Mouse (Mus musculus) kidney, embryonic 16.5 days (tissue): ENCODE data around the gene Socs1. TPM values are rescaled to one million over a fixed set of nuclear protein-coding genes. Genes with fewer than 3 reads are reported as not detected.

Experiments used
- ATAC-seq: fragments of 200-750 bp; cut with Nextera tagmentation; 2 replicates; pipeline ENCODE4 v1.8.0; 2017; ENCODE audit warnings: moderate TSS enrichment; ENCODE audit not compliant: low FRiP score, low TSS enrichment
- H3K27ac ChIP-seq: fragments of 300-500 bp; sonication (generic); 2 replicates; pipeline ENCODE4 v1.5.1; 2014; ENCODE audit warnings: low read length
- H3K27me3 ChIP-seq: fragments of 300-500 bp; sonication (generic); 2 replicates; pipeline ENCODE4 v1.6.1; 2014; ENCODE audit warnings: low read length, control low read depth, mixed read lengths; ENCODE audit not compliant: insufficient read depth
- H3K36me3 ChIP-seq: fragments of 300-500 bp; sonication (generic); 2 replicates; pipeline ENCODE4 v1.6.1; 2014; ENCODE audit warnings: low read length, control low read depth, mixed read lengths; ENCODE audit not compliant: insufficient read depth
- H3K4me1 ChIP-seq: fragments of 300-500 bp; sonication (generic); 2 replicates; pipeline ENCODE4 v1.6.1; 2014; ENCODE audit warnings: low read length, control low read depth, mixed read lengths; ENCODE audit not compliant: insufficient read depth
- H3K4me2 ChIP-seq: fragments of 300-500 bp; sonication (generic); replicated peaks from 2 replicates; pipeline ENCODE4 v1.6.1; 2014; ENCODE audit warnings: low read depth, low read length
- H3K4me3 ChIP-seq: fragments of 300-500 bp; sonication (generic); 2 replicates; pipeline ENCODE4 v1.5.1; 2014; ENCODE audit warnings: mild to moderate bottlenecking, low read length
- H3K9ac ChIP-seq: fragments of 300-500 bp; sonication (generic); replicated peaks from 2 replicates; pipeline ENCODE4 v1.6.1; 2014; ENCODE audit warnings: low read length
- H3K9me3 ChIP-seq: fragments of 300-500 bp; sonication (generic); 2 replicates; pipeline ENCODE4 v1.6.1; 2016; ENCODE audit warnings: low read length, control low read depth
- WGBS: fragments of 180-500 bp; shearing (Covaris S2); extraction: QIAGEN DNeasy Blood & Tissue Kit; methylation state at CpG from one replicate; pipeline ENCODE4 v1.1.7; 2014; 5-methylcytosine and 5-hydroxymethylcytosine counted together
- polyA plus RNA-seq: library from polyadenylated mRNA; unstranded; fragments of >200 nt; fragmentation: Nextera tagmentation; extraction: Ambion mirVana; gene quantifications from 2 replicates; pipeline ENCODE4 v1.2.1, GENCODE M21; 2015

Socs1 gene
- polyA plus RNA-seq, 1 experiment from 2014 or later: 7.3 TPM

GRCm38 (mm10) chr16:10781862-10782371 is 3.4 kb downstream of the Socs1 start:
- Histone ChIP-seq H3K9ac (peak overlapping the region; percentile 42; the same call in 1 of the 2 replicates), H3K4me3 (no peak overlapping the region), H3K27ac (peak overlapping the region; percentile 29; the same call in 1 of the 2 replicates), H3K27me3 (no peaks in the 10 kb centered on the region), H3K4me1 (peaks cover 40% of the 10 kb centered on the region), H3K36me3 (no peaks in the 10 kb centered on the region), H3K4me2 (no peak overlapping the region), H3K9me3 (no peaks in the 10 kb centered on the region)
- WGBS: 40% methylated on average over 9 of the region's 9 CpGs
- ATAC-seq: no peak

GRCm38 (mm10) chr16:10780631-10781120 is 4.7 kb downstream of the Socs1 start:
- WGBS: 64% methylated on average over 5 of the region's 5 CpGs
- no peaks in the 10 kb centered on the region for H3K9me3 ChIP-seq
- H3K4me3 ChIP-seq: no peak overlapping the region
- H3K27me3 ChIP-seq: no peaks in the 10 kb centered on the region
- H3K9ac ChIP-seq: 0 out of 2 replicates have a peak overlapping the region, but pooled peaks have one; percentile 31
- no peaks in the 10 kb centered on the region for H3K36me3 ChIP-seq
- no peak overlapping the region for H3K27ac ChIP-seq
- H3K4me1 ChIP-seq: peaks cover 42% of the 10 kb centered on the region
- no peak overlapping the region for H3K4me2 ChIP-seq
- ATAC-seq: no peak

- Histone ChIP-seq H3K27me3 (no peaks in the 10 kb centered on the region), H3K9ac (no peak overlapping the region), H3K4me2 (no peak overlapping the region), H3K4me3 (no peak overlapping the region), H3K9me3 (no peaks in the 10 kb centered on the region), H3K36me3 (no peaks in the 10 kb centered on the region), H3K27ac (no peak overlapping the region), H3K4me1 (peaks cover 26% of the 10 kb centered on the region)
- ATAC-seq: no peak
- WGBS: 57% methylated on average over 5 of the region's 5 CpGs
Observed at GRCm38 (mm10) chr16:10777579-10778160, 7.7 kb downstream of the Socs1 start.

DNA sequence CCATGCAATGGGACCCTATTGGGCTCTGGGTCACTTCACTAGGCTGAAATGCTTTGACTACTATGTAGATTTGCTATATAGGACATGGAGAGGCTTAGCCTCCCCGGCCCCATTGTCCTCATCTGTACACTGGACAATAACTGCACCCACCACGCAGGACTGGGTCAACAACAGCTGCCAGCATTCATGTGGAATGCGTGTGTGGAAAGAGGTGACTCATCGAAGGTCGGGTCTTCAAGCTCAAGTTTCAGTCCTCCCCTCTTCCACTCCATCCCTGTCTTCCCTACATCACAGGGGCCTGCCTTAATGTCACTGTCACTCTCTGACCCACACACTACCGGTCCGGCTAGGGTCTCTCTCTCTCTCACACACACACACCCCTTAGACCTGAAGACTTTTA is 9.0 kb downstream of the Socs1 start:
- Histone ChIP-seq H3K4me1 (peaks cover 14% of the 10 kb centered on the region), H3K9ac (no peak overlapping the region), H3K4me2 (no peak overlapping the region), H3K4me3 (no peak overlapping the region), H3K27ac (no peak overlapping the region), H3K36me3 (no peaks in the 10 kb centered on the region), H3K27me3 (no peaks in the 10 kb centered on the region), H3K9me3 (no peaks in the 10 kb centered on the region)
- 21% methylated on average over 7 of the region's 7 CpGs for WGBS
- ATAC-seq: peak; percentile 25; the same call in 1 of the 2 replicates

GRCm38 (mm10) chr16:10774726-10775125 is 10.6 kb downstream of the Socs1 start:
- Histone ChIP-seq H3K9ac (no peak overlapping the region), H3K27me3 (no peaks in the 10 kb centered on the region), H3K9me3 (no peaks in the 10 kb centered on the region), H3K4me2 (no peak overlapping the region), H3K4me3 (no peak overlapping the region), H3K27ac (no peak overlapping the region), H3K4me1 (peaks cover 22% of the 10 kb centered on the region), H3K36me3 (no peaks in the 10 kb centered on the region)
- WGBS: 80% methylated on average over 4 of the region's 4 CpGs
- no peak for ATAC-seq

DNA sequence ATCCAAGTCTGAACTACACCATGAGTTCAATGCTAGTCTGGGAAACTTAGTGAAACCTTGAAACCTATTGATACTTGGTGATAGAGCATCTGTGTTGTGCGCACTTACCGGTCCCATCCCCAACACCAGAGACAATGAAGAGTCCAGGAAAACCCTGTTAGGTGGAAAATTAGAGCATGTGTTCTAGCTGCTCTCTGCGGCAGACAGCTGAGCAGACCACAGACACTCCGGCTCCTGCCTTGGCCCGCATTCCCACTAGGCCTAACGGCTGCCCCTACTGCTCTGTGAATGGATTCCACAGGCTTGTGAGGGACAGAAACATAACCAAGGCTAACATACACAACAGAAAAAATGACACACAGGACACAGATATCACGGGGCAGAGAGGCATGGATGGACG is 11.8 kb downstream of the Socs1 start:
- H3K4me3 ChIP-seq: no peak overlapping the region
- H3K9me3 ChIP-seq: no peaks in the 10 kb centered on the region
- 81% methylated on average over 8 of the region's 8 CpGs for WGBS
- no peak for ATAC-seq
- H3K27me3 ChIP-seq: no peaks in the 10 kb centered on the region
- H3K36me3 ChIP-seq: no peaks in the 10 kb centered on the region
- no peak overlapping the region for H3K4me2 ChIP-seq
- H3K27ac ChIP-seq: no peak overlapping the region
- peaks cover 26% of the 10 kb centered on the region for H3K4me1 ChIP-seq
- H3K9ac ChIP-seq: no peak overlapping the region

GRCm38 (mm10) chr16:10771769-10772510 is 13.4 kb downstream of the Socs1 start:
- H3K36me3 ChIP-seq: no peaks in the 10 kb centered on the region
- H3K27me3 ChIP-seq: no peaks in the 10 kb centered on the region
- H3K27ac ChIP-seq: no peak overlapping the region
- H3K4me2 ChIP-seq: no peak overlapping the region
- H3K9me3 ChIP-seq: no peaks in the 10 kb centered on the region
- H3K4me1 ChIP-seq: peaks cover 20% of the 10 kb centered on the region
- WGBS: 66% methylated on average over 19 of the region's 19 CpGs
- H3K9ac ChIP-seq: no peak overlapping the region
- no peak for ATAC-seq
- no peak overlapping the region for H3K4me3 ChIP-seq

DNA sequence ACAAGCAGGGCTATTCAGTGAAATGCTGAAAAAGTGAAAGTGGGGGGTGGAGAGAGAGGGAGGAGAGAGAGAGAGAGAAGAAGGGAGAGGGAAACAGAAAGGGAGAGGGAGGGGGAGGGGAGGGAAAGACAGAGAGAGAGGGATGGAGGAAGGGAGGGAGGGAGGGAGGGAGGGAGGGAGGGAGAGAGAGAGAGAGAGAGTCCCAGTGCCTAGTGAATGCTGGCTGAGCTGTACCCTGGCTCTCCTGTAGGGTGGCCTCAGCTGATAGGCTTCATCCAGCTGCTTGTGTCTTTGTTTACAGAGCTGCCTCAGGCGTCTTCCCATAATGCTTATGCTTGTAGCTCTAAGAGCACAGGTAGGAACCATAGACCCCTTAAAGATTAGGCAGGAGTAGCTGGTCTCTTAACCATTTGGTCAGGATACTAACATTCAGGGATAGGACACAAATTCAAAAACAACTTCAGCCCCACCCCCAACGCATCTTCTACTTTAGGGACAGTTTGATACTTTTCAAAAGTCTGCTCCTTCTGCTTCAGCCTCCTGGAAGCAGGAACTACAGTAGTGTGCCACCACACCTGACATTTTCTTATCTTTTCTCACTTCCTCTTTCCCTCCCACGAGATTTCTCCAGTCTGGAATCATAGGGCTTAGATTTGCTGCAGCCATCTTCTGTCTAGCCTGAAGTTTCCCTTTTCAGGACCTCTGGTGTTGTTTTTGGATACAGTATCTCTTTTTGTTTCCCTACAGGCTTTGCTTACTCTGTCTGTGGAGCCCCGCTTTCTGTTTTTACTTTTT is 14.6 kb downstream of the Socs1 start:
- no peak overlapping the region for H3K4me2 ChIP-seq
- H3K9ac ChIP-seq: no peak overlapping the region
- no peaks in the 10 kb centered on the region for H3K9me3 ChIP-seq
- no peak overlapping the region for H3K4me3 ChIP-seq
- 37% methylated on average over 4 of the region's 4 CpGs for WGBS
- H3K36me3 ChIP-seq: no peaks in the 10 kb centered on the region
- H3K27ac ChIP-seq: no peak overlapping the region
- H3K4me1 ChIP-seq: peaks cover 12% of the 10 kb centered on the region
- ATAC-seq: no peak
- no peaks in the 10 kb centered on the region for H3K27me3 ChIP-seq

GRCm38 (mm10) chr16:10769661-10770060 is 15.7 kb downstream of the Socs1 start:
- Histone ChIP-seq H3K4me3 (no peak overlapping the region), H3K4me2 (no peak overlapping the region), H3K27ac (no peak overlapping the region), H3K9ac (no peak overlapping the region), H3K36me3 (no peaks in the 10 kb centered on the region), H3K27me3 (no peaks in the 10 kb centered on the region), H3K9me3 (no peaks in the 10 kb centered on the region), H3K4me1 (peaks cover 12% of the 10 kb centered on the region)
- ATAC-seq: no peak
- 52% methylated on average over 2 of the region's 2 CpGs for WGBS
